Mouse (Mus musculus) liver, embryonic 12.5 days (tissue): Measurements from ENCODE around the gene Chrne. TPM values are rescaled to one million over a fixed set of nuclear protein-coding genes. Genes with fewer than 3 reads are reported as not detected.

Experiments used
- ATAC-seq: fragments of 200-750 bp; cut with Nextera tagmentation; 2 replicates; pipeline ENCODE4 v1.8.0; 2017; ENCODE audit warnings: moderate number of reproducible peaks, mild to moderate bottlenecking, moderate library complexity
- H3K27ac ChIP-seq: fragments of 300-500 bp; sonication (generic); 2 replicates; pipeline ENCODE4 v1.5.1; 2016; ENCODE audit warnings: mild to moderate bottlenecking
- H3K27me3 ChIP-seq: fragments of 300-500 bp; sonication (generic); replicated peaks from 2 replicates; pipeline ENCODE4 v1.6.1; 2016; ENCODE audit warnings: mild to moderate bottlenecking, moderate library complexity
- H3K36me3 ChIP-seq: fragments of 300-500 bp; sonication (generic); 2 replicates; pipeline ENCODE4 v1.6.1; 2016; ENCODE audit warnings: mild to moderate bottlenecking, moderate library complexity
- H3K4me1 ChIP-seq: fragments of 300-500 bp; sonication (generic); 2 replicates; pipeline ENCODE4 v1.6.1; 2016
- H3K4me2 ChIP-seq: fragments of 300-500 bp; sonication (generic); 2 replicates; pipeline ENCODE4 v1.6.1; 2016; ENCODE audit warnings: mild to moderate bottlenecking, moderate library complexity
- H3K4me3 ChIP-seq: fragments of 300-500 bp; sonication (generic); 2 replicates; pipeline ENCODE4 v1.5.1; 2016; ENCODE audit warnings: mild to moderate bottlenecking, moderate library complexity
- H3K9ac ChIP-seq: fragments of 300-500 bp; sonication (generic); 2 replicates; pipeline ENCODE4 v1.6.1; 2016; ENCODE audit warnings: mild to moderate bottlenecking, moderate library complexity
- H3K9me3 ChIP-seq: fragments of 300-500 bp; sonication (generic); replicated peaks from 2 replicates; pipeline ENCODE4 v1.6.1; 2016; ENCODE audit warnings: mild to moderate bottlenecking, moderate library complexity
- WGBS: fragments of 180-500 bp; shearing (Covaris S2); methylation state at CpG from one replicate; pipeline ENCODE4 v1.1.7; 2016; ENCODE audit not compliant: insufficient replicate concordance; 5-methylcytosine and 5-hydroxymethylcytosine counted together
- polyA plus RNA-seq: library from polyadenylated mRNA; unstranded; fragments of >200 nt; fragmentation: Nextera tagmentation; extraction: Ambion mirVana; gene quantifications from 2 replicates; pipeline ENCODE4 v1.2.1, GENCODE M21; 2016

Gene Chrne
- polyA plus RNA-seq, 1 experiment from 2014 or later: not detected

DNA sequence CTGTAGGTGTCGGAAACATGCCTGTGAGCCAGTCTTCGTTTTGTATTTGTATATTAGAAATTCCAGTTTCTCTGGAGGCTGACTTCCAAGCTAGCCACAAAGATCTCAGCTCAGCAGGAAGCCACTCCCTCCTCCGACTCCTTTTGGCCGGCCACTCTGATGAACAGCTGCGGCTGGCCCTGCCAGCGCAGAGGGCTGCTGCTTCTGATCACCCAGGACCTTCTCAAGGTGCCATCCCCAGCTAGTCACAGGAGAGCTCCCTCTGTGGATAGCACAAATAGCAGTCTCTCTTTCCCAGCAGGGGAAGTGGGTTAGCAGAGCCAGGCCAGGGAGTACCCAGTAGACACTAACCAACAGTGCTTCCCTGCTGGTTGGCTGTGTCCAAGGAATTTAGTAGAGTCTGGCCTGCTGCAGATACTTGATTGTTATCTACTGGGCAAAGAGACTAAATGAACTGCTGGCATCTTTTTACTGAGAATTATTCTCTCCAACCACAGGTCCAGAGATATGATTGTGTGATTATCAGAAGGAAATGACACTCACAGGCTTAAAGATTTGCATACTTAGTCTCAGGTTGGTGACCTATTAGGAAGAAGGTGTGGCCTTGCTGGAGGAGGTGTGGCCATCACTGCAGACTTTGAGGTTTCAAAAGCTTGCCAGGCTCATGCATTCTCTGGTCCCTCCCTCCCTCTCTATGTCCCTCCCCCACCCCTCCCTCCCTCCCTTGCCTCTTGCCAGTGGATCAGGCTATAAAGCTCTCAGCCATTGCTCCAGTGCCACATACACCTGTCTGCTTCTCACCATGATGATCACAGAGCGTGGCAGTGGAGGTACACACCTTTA is 3.2 kb upstream of the Chrne start:
- no peaks in the 10 kb centered on the region for H3K36me3 ChIP-seq
- ATAC-seq: peak; percentile 68
- H3K27me3 ChIP-seq: 0 out of 2 replicates have a peak, but pooled peaks cover 4% of the 10 kb centered on the region
- H3K9me3 ChIP-seq: no peaks in the 10 kb centered on the region
- H3K4me3 ChIP-seq: no peak overlapping the region
- 0 out of 2 replicates have a peak overlapping the region, but pooled peaks have one; percentile 2 for H3K27ac ChIP-seq
- 47% methylated on average over 7 of the region's 7 CpGs for WGBS
- no peak overlapping the region for H3K4me2 ChIP-seq
- peaks cover 26% of the 10 kb centered on the region for H3K4me1 ChIP-seq
- no peak overlapping the region for H3K9ac ChIP-seq

DNA sequence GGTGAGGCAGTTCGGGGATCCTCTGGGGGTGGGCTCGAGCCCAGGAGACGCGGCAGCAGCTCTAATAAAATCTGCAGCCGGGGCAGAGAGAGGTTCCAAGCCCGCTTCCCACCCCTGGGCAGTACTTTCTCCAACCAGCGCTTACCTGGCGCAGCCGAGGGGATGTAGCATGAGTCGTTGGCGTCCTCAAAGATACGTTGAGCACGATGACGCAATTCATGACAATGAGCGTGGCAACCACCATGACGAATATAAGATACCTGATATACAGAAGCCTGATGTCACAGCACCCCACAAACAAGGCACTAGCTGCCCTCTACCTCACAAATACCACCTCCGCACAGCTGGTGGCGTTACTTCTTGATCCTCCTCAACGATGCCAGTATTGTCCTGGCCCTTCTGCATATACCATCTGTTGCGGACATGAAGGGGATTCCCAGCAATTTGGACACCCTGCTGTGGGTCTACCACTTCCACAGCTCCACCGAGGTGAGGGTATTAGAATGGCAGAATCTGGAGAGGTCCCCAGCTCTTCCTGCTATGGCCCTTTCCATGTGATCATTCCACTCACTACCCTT is 3.4 kb downstream of the Chrne start, which contains the start of gene 4930544D05Rik:
Gene 4930544D05Rik (plus strand): TSS at position 333 of the 578 bp plus-strand sequence.
- H3K27ac ChIP-seq: no peak within 1 kb of the TSS
- 17% methylated on average over 21 of the region's 21 CpGs for WGBS
- H3K9me3 ChIP-seq: no peaks in the 10 kb centered on the region
- H3K4me1 ChIP-seq: peaks cover 26% of the 10 kb centered on the region
- H3K36me3 ChIP-seq: peaks cover 33% of the 10 kb centered on the region
- H3K4me3 ChIP-seq: peak within 1 kb of the TSS; percentile 56
- ATAC-seq: no peak
- H3K27me3 ChIP-seq: peaks cover 20% of the 10 kb centered on the region
- peak within 1 kb of the TSS; percentile 61 for H3K9ac ChIP-seq
- peak within 1 kb of the TSS; percentile 89 for H3K4me2 ChIP-seq

DNA sequence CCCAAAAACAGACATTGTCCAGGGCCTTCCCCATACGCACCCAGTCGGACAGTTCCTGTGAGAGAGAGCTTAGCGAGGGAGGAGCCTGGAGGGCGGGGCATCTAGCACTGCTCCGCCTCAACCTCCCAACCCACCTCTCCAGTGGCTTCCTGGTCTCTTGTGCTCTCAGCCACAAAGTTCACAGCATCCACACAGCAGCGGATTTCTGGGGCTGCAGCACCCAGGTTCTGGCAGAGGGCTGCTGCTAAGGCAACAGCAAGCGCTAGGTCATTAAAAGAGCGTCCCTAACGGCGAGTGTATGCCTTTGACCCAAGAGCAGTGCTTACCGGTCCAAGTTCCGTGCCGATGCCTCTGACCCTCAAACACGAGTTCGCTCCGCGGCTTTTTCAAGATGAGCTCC is 3.9 kb downstream of the Chrne start:
- no peak overlapping the region for H3K27ac ChIP-seq
- H3K9me3 ChIP-seq: no peaks in the 10 kb centered on the region
- H3K9ac ChIP-seq: peak overlapping the region; percentile 61
- ATAC-seq: peak; percentile 86
- 3% methylated on average over 17 of the region's 17 CpGs for WGBS
- H3K4me3 ChIP-seq: peak overlapping the region; percentile 56
- H3K4me2 ChIP-seq: peak overlapping the region; percentile 89
- H3K36me3 ChIP-seq: peaks cover 38% of the 10 kb centered on the region
- peaks cover 20% of the 10 kb centered on the region for H3K27me3 ChIP-seq
- peaks cover 26% of the 10 kb centered on the region for H3K4me1 ChIP-seq

DNA sequence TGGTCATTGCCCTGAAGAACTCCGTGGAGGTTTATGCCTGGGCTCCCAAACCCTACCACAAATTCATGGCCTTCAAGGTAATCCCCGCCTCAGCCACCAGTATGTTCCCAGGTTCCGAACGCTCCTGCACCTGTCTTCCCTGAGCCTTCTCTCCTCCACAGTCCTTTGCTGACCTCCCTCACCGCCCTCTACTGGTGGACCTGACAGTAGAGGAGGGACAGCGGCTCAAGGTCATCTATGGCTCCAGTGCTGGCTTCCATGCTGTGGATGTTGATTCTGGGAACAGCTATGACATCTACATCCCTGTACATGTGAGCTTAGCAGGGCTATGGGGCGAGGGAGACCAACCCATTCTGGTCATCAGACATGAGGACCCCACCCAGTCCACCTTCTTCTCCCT is 6.5 kb downstream of the Chrne start:
- Histone ChIP-seq H3K4me1 (peaks cover 30% of the 10 kb centered on the region), H3K27me3 (peaks cover 15% of the 10 kb centered on the region), H3K9me3 (no peaks in the 10 kb centered on the region), H3K36me3 (peaks cover 64% of the 10 kb centered on the region), H3K4me3 (no peak overlapping the region), H3K9ac (no peak overlapping the region), H3K4me2 (no peak overlapping the region), H3K27ac (no peak overlapping the region)
- no peak for ATAC-seq
- 74% methylated on average over 7 of the region's 7 CpGs for WGBS

DNA sequence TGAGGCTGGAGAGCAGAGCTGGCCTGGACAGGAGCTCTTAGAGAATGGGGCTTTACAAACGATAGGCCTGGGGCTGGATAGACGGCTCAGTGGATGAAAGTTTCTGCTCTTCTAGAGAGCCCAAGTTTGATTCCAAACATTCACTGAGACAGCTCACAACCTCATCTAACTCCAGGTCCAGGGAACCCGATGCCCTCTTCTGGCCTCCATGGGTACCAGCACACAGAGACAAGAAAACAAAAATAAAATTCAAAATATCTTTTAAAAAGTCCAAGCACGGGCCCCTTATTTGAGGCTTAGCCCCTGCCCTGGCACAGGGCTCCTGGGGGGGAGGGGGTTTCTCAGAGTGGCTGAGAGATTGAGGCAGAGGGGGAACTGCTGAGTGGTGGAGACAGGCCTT is 8.3 kb downstream of the Chrne start:
- H3K9me3 ChIP-seq: no peaks in the 10 kb centered on the region
- no peak overlapping the region for H3K4me2 ChIP-seq
- H3K36me3 ChIP-seq: peaks cover 82% of the 10 kb centered on the region
- H3K4me3 ChIP-seq: no peak overlapping the region
- peaks cover 26% of the 10 kb centered on the region for H3K4me1 ChIP-seq
- H3K9ac ChIP-seq: no peak overlapping the region
- WGBS: 72% methylated on average over 4 of the region's 4 CpGs
- no peak for ATAC-seq
- peaks cover under 1% of the 10 kb centered on the region for H3K27me3 ChIP-seq
- no peak overlapping the region for H3K27ac ChIP-seq

DNA sequence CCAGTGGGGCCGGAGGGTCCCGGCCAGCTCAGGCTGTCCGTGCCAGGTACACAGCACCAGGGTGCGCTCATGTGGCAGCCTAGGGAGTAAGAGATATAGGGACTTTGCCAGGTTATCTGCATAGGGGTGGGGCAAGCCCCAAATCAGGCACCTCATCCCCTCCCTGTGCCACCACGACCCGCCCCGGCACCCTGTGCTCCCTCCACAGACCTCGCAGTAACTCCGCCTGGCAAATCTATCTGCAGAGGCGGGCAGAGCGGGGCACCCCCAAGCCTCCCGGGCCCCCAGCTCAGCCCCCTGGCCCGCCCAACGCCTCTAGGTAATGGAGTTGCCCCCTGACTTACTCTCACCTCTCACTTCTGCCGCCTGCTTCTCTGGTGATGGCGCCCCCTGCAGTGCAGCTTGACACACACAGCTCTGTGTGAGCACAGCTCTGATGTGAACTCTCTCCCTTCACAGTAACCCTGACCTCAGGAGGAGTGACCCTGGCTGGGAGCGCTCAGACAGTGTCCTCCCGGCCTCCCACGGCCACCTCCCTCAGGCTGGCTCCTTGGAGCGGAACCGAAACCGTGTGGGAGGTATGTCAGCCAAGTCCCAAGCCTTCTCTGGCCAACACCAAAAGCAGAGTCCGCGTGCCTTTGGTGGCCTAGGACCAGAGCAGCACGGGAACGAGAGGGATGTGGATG is 10.5 kb downstream of the Chrne start:
- H3K27ac ChIP-seq: no peak overlapping the region
- ATAC-seq: no peak
- H3K27me3 ChIP-seq: no peaks in the 10 kb centered on the region
- no peaks in the 10 kb centered on the region for H3K9me3 ChIP-seq
- 88% methylated on average over 26 of the region's 26 CpGs for WGBS
- H3K36me3 ChIP-seq: peaks cover 99% of the 10 kb centered on the region
- H3K4me2 ChIP-seq: no peak overlapping the region
- no peak overlapping the region for H3K4me3 ChIP-seq
- no peak overlapping the region for H3K9ac ChIP-seq
- 0 out of 2 replicates have a peak, but pooled peaks cover 12% of the 10 kb centered on the region for H3K4me1 ChIP-seq

DNA sequence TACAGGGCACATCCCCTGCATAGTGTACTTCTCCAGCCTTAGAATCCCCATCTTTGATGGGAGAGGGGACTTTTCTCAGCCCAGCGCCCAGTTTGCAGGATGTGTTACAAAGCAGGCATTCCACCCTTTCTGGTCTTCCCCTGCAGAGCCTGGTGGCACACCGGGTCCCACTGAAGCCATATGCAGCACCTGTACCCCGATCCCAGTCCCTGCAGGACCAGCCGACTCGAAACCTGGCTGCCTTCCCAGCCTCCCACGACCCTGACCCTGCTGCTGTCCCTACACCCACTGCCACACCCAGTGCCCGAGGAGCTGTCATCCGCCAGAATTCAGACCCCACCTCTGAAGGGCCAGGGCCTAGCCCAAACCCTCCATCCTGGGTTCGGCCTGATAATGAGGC is 11.4 kb downstream of the Chrne start:
- Histone ChIP-seq H3K27me3 (no peaks in the 10 kb centered on the region), H3K9ac (no peak overlapping the region), H3K36me3 (peaks cover 98% of the 10 kb centered on the region), H3K27ac (no peak overlapping the region), H3K4me2 (no peak overlapping the region), H3K4me1 (0 out of 2 replicates have a peak, but pooled peaks cover 6% of the 10 kb centered on the region), H3K4me3 (no peak overlapping the region), H3K9me3 (no peaks in the 10 kb centered on the region)
- ATAC-seq: no peak
- WGBS: 74% methylated on average over 9 of the region's 9 CpGs

DNA sequence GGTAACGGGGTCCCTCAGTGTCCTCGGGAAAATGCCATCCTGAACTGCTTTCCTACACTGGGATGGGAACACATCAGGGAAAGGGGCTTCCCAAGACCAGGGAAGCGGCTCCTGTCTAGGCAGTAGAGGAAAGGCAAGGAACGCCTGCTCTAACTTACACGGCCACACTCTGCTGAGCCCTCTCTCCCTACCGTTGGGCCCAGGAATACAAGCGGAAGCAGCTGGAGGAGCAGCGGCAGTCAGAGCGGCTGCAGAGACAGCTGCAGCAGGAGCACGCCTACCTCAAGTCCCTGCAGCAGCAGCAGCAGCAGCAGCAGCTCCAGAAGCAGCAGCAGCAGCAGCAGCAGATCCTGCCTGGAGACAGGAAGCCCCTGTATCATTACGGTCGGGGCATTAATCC is 12.3 kb downstream of the Chrne start:
- 77% methylated on average over 12 of the region's 12 CpGs for WGBS
- H3K27ac ChIP-seq: no peak overlapping the region
- ATAC-seq: no peak
- no peaks in the 10 kb centered on the region for H3K9me3 ChIP-seq
- peaks cover 99% of the 10 kb centered on the region for H3K36me3 ChIP-seq
- H3K4me1 ChIP-seq: 0 out of 2 replicates have a peak, but pooled peaks cover 4% of the 10 kb centered on the region
- no peak overlapping the region for H3K9ac ChIP-seq
- no peaks in the 10 kb centered on the region for H3K27me3 ChIP-seq
- H3K4me3 ChIP-seq: no peak overlapping the region
- H3K4me2 ChIP-seq: no peak overlapping the region

DNA sequence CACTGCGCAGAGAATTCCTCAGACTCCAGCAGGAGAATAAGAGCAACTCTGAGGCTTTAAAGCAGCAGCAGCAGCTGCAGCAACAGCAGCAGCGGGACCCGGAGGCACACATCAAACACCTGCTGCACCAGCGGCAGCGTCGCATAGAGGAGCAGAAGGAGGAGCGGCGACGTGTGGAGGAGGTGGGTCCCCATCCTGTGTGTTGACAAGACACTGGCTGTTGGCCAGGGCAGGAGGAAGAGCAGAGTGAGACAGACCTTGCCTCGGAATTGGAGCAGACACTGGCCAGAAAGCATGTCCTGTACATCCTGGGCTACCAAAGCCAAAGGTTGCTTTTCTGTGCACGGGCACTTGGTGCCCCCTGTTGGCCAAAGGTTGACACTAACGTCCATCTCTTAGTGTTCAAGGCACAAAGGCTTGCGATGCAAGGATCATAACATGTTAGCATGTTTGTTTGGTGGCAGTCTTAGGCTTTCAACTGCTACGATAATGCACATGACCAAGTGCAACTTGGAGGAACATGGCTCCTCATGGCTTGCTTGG is 13.9 kb downstream of the Chrne start:
- Histone ChIP-seq H3K4me2 (no peak overlapping the region), H3K9ac (no peak overlapping the region), H3K4me3 (no peak overlapping the region), H3K4me1 (0 out of 2 replicates have a peak, but pooled peaks cover 4% of the 10 kb centered on the region), H3K27me3 (no peaks in the 10 kb centered on the region), H3K36me3 (peaks cover 92% of the 10 kb centered on the region), H3K9me3 (no peaks in the 10 kb centered on the region), H3K27ac (no peak overlapping the region)
- no peak for ATAC-seq
- WGBS: 60% methylated on average over 14 of the region's 14 CpGs

DNA sequence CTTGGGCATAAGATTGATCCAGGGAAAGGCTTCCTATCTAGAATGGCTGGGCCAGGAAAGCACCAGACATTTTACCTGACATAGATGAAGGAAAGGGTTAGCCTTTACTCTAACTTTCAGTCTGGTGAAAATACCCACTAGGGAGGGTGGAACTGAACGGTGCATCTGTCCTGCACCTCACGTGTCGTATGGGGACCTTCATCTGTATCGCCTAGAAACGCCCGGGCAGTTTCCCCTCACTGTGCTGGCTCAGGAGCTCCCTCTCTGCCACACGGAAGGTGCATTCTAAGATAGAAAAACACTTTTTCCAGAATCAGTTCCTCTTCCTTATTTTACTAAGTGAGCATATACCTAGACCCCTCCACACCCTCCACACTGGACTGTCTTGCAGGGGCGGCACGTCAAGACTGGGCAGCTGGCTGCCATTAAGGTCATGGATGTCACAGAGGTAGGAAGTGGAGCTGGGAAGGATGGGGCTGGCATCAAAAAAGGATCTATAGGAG is 20.5 kb downstream of the Chrne start:
- peaks cover 62% of the 10 kb centered on the region for H3K36me3 ChIP-seq
- H3K4me2 ChIP-seq: no peak overlapping the region
- no peak overlapping the region for H3K9ac ChIP-seq
- WGBS: 81% methylated on average over 9 of the region's 9 CpGs
- H3K9me3 ChIP-seq: no peaks in the 10 kb centered on the region
- no peak for ATAC-seq
- no peaks in the 10 kb centered on the region for H3K27me3 ChIP-seq
- no peak overlapping the region for H3K27ac ChIP-seq
- peaks cover 38% of the 10 kb centered on the region for H3K4me1 ChIP-seq
- H3K4me3 ChIP-seq: no peak overlapping the region

DNA sequence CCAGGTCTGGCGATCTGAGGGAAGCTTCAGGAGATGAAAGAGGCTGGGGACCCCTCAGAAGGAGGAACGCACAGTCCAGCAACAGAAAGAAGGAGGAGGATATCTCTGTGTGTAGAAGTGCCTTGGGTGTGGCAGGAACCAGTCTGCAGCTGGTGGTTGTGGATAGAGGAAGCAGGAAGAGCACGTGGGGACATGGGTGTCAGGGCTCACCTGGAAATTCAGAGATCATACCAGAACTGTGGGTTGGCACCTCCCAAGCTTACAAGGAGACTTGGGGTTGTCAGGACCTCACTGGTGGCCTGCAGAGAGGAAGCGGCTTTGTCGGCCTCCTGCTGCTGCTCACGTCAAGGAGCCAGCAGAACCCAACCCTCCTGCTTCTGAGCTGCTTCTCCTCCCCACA is 21.7 kb downstream of the Chrne start:
- Histone ChIP-seq H3K9me3 (no peaks in the 10 kb centered on the region), H3K27ac (no peak overlapping the region), H3K4me1 (peaks cover 41% of the 10 kb centered on the region), H3K36me3 (peaks cover 51% of the 10 kb centered on the region), H3K27me3 (no peaks in the 10 kb centered on the region), H3K9ac (no peak overlapping the region), H3K4me2 (peak overlapping the region; percentile 10), H3K4me3 (no peak overlapping the region)
- ATAC-seq: peak; percentile 68
- 33% methylated on average over 6 of the region's 6 CpGs for WGBS
